Mouse (Mus musculus) ovary, postnatal 14 days (tissue): ENCODE results near the gene Arid1a.
"Not testable (repeated sequence)": the region's sequence is repeated elsewhere in the genome, so short reads cannot be mapped to it uniquely, and the experiment has no call there.

ENCODE experiments used
- DNase-seq: peaks from one replicate; pipeline ENCODE4 v3.0.0; 2022; ENCODE audit warnings: low spot score

The Arid1a gene

DNA sequence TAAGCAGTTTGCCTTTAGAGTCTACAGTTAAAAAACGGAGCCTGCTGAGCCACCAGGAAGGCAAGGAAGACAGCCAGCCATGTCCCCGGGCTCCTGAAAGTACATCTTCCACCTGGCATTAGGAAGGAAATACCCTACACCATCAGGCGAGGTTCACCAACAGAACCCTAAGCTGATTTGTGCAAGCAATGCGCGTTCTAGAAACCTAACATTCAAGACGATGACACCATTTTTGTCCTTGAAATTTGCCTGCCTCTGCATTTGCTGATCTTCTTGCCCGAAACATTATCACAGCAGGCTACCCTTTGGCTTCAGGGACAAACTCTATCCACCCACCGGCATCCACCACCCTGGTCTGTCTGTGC lies 82.3 kb downstream of the Arid1a start:
- no peak for DNase-seq

DNA sequence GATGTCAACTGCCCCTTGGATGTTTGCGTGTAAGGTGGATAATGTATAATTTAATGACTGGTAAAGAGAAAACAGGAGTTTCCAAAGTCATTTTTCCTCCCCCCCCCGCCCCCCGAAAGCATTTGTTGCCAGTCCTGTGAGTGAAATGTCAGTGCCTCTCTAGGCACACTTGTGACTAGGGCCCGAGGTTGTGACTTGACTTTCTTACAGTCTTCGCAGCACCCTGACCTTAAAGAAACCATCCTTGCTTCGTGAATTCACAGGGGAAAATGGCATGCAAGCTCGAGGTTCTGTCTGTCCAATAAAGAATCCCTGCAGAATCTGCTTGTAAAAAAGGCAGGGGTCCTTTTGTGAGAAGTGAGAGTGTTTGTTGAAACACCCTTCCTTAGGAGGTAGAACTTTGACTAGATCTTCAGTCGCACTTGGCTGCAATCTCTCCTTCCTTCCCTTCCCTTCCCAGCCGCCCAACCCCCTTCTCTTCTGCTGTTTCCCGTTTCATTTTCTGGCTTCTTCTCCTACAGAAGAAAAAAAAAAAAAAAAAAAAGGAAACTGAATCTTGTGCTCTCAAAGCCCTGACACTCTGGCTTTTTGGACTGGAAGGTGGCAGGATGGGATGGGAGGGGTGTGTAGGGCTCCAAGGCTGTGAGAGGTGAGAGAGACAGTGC lies 82.8 kb downstream of the Arid1a start:
- no peak for DNase-seq

DNA sequence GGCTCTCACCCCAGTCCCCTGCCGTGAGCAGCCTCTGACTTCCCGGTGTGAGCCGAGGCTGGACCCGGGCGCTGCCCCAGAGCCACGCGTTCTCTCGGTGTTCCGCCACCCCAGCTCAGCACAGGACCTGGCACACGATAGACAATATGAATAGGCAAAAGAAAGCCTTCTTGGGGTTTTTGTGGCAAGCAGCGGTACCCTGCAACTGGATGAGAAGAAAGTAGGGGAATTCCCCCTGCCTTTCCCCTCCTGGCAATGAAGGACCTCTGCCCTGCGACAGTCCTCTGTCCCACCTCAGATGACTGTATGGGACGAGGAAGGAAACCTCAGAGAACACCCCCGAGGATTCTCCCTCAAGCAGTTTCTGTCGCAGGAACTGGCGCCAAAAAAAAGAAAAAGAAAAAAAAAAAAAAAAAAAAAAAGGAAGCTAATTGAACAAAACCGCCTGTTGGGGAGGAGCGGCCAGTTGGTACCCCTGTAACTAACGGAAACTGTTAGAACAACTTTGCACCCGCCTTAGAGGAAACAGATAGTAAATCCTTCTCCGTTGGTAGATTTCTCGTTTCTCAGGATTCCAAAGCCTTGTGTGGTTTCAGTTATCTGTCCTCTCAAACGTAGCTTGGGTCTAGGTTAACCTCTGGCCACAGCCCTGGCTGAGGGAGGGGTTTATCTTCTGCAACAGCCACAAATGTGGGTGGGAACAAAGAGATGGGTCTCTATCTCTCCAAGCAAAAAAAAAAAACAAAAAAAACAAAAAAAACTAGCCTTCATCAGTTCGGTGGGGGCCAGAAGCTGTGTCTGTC lies 83.5 kb downstream of the Arid1a start:
- no peak for DNase-seq

DNA sequence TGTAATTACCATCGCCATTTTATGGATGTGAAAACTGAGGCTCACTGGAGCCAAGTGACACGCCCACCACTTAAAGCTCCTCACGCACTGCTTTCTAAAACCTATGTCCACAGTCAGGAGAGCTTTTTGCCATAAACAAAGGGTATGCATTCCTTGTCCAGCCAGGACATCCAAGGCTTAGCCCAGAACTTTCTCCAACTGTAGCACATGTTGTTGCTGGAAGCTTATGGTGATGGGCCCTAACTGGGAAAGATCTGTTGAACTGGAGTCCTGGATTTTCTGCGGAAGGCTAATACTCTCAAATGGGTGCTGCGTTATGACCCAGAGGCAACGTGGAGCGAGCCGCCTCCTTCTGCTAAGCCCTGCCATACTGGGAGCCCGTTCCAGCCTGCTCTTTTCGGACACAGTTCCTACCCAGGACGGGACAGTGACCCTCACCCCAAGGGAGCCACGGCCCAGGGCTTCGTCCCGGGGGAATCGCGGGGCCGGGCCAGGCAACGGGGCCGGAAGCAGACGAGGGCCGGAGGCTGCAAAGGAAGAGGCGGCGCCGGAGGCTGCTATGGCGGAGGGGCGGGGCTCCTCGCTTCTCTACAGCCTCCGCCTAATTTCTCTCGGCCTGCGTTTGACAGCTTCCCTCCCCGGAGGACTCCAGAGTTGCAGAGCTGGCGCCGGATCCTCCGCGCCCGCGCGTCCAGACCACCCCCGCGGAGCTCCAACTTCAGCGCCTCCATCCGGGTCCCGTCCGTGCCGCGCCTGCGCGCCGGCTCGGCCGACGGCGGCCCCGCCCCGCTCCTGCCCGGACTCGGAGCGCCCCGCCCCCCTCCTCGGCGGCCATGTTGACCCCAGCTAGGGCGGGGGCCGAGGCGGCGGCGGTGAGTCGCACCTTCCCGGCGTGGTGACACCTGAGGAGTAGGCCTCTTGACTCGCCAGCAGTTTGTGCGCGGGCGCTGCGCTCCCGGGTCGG lies 84.4 kb downstream of the Arid1a start, which contains the start of gene Pigv:
Pigv (minus strand) TSS at position 767 of the 964 bp plus-strand sequence.
- peak; percentile 94 for DNase-seq

DNA sequence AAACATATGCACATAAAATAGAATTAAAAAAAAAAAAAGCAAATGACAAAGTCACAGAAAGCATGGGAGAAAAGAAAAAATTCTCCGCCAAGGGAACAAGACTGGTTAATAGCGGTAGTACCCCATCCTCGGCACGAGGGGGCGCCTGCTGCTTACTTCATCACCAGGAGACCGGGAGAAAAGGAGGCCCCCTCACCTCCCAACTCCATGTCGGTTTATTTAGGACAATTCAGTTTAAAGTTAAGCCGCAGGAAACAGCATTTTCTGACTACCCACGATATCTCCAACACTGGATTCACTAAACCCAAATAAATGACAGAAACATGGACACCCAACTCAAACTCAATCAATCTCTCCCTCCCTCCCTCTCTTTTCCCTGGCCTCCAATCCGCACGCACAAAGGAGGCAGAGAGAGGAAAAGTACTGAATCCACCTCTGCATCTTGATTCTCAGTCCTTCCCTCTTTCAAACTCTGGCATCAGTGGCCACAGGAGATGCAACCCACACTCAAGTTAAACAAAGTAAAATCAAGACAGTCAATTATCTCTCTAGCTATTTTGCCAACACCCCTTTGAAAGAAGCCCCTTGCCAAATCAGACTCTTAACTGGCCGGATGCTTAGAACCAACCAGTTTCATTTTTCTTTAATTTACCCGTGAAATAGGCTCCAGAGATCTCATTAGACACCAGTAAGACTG lies 85.2 kb downstream of the Arid1a start:
- peak; percentile 73 for DNase-seq

DNA sequence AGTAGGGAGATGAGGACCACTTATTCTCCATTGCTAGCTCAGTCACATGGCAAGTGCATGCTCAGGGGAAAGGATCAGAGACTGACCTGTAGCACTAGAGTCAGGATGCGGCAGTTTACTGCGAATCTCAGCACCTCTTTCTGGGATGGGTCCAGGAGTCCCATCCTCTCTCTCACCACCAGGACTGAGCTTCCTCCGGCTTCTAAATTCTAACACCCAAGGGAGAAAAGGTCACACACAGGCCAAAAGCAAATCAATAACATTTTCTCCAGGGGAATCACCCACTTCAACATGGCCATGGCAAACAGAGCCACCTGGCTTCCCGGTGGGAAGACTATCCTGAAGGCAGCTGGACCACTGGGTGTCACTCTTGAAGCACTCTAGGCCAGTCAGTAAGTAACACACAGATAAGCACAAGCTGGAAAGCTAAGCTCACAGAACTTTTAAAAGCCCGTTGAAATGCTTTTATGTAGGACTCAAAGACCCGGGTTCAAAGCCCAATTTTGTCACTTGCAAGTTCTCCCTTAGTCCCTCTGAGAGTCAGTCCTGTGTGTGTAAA lies 86.8 kb downstream of the Arid1a start:
- DNase-seq: no peak

DNA sequence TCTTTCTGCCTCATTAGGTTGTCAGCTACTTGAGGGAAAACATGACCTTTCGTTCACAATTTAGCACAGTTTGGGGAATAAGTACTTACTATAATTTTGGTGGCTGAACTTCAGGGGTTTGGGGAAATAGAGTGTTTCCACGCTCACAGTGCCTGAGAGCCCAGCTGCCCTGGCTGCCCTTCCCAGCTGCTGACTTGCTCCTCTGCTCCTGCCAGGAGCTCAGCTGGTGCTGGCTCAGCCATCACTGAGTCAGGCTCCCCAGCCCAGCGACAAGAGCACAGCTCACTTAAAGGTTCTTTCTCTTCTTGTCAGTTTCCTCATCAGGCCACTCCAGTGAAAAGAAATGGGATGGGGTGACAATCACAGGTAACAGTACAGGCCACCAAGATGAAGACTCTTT lies 88.0 kb downstream of the Arid1a start:
- DNase-seq: no peak

DNA sequence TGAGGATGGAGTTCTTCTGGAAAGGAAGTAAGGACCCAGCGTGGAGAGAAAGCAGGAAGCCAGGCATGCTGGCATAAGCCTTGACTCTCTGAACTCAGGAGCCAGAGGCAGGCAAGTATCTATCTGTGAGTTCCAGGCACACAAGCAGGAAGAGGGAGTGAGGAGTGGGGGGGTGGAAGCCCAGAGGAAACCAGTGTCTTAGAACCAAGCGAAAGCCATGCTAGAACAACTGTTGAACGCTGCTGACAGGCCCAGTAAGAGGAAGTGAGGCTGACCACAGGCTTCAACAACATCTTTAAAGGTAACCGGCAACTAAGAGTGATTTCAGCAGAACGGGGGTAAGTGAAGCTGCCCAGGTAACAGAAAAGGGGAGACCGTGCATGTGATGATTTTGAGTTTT lies 90.4 kb downstream of the Arid1a start:
- DNase-seq: no peak

DNA sequence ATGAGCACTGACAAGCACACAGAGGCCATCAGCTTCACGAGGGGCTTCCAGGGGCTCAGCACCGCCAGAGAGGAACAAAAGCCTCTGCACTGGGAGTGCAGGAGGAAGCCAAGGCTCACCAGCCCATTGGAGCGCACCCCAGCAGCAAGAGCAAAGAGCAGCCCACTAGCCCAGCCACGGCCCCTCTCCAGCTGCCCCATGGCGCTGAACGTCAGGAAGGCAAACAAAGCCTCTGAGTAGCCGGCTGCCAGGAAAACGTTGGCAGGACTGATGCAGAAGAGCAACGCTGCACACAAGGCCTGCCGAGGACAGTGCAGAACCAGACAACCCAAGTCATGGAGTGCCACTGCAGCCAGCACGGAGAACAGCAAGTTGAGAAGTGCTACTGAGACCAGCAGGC lies 91.5 kb downstream of the Arid1a start:
- DNase-seq: no peak

DNA sequence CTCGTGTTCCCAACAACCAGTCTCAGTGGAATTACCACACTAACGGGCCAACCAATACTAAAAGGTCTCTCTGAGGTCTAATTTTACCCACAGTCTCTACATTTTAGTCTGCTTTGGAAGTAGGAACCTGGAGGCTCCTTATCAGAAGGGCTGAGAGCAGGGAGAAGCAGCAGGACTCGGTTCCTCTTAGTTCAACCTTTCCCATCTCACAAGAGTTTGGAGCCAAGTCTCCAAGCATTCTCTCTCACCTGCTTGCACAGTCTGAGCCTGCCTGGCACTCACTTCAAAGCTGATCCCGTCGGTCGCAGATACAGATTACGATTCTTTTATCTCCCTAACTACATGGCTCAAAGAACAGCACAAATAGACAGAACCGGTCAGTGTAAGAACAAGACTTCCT lies 93.6 kb downstream of the Arid1a start:
- no peak for DNase-seq

DNA sequence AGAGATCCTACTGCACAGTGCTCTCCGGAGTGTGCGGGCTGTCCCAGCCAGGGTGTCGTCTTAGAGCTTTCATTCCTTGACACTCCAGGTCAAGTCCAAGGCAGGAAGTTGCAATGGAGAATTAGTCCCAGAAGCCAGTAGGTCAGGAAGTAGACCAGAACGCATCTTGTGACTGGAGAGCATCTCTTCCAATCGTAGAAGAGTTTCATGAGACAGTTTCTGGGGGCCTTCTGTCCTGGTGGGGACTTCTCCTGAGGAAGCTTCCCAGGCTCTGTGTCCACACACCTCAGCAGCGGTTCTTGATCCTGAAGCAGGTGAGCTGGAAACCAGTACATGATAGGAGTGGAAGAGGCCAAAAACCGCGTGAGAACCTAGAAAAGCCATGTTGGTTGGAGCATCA lies 94.1 kb downstream of the Arid1a start:
- DNase-seq: no peak

DNA sequence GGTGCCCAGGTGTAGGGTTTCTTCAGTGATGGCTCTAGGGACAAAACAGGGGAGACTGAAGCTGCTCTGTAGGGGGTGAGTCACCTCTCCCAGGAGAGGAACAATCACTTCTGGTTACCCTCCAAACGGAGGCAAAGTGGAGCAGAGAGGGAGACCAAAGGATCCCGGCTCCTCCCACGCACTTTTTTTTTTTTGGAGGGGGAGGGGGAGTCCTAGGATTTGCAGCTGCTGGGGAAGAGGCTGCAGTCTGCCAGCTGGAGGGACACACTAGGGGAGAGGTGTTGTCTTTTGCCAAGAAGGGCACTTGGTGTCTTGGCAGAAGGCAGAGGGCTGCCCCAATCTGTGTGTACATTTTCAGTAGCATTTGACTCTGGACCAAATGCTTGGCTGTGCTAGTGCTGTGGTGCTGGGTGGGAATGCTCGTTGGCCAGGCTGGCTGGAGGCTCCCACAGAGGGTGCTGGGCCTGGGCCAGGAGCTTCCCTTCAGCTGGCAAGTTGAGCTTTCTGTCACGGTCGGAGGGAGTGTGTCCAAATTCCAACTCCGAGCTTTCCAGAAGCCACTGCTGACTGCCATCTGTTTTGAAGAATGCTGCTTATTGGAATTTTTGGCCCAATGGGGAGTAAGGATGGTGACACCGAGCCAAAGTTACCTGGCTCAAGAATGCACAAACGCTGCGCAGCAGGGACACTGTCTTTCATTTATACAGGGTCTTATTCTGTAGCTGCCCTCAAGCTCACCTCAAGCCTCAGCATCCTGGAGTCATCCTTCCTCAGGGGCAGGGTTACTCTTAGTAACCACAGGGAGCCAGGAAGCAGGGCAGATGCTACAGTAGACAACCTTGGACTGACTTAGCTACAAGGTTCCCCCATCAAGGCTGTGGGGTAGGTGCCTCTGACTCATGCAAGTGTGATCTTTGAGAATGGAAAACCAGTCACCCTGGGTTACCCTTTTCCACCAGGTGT lies 96.1 kb downstream of the Arid1a start:
- DNase-seq: peak; percentile 80

DNA sequence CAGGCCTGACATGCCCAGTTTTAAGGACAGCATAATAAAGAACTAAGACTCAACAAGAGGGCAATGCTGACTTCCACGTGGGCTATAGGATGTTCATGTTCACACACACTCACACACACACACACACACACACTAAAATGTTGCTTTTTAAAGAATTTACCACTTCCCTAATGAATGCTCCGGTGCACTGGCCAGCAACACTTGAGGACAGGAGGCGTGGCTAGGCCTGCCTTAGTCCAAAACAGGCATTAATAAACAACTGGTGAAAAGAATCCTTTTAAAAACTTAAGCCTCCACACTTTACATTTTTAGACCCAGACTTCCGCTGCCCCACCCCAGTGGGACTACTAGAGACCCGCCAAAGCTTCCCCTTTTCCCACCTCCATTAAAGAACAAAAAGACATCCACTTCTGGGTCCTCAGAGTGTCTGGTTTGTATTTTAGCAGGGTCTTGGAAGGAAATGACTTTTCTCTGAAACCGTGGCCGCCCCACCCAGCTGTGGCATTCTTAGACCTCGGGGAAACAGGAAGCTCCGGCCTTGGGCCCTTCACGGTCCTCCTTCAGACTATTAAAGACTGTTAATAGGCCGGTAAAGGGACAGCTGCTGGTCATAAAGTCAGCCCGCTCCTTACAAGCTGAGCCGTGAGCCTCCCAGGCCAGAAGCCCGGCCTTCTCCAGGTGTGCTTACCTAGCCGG lies 96.9 kb downstream of the Arid1a start:
- DNase-seq: no peak

DNA sequence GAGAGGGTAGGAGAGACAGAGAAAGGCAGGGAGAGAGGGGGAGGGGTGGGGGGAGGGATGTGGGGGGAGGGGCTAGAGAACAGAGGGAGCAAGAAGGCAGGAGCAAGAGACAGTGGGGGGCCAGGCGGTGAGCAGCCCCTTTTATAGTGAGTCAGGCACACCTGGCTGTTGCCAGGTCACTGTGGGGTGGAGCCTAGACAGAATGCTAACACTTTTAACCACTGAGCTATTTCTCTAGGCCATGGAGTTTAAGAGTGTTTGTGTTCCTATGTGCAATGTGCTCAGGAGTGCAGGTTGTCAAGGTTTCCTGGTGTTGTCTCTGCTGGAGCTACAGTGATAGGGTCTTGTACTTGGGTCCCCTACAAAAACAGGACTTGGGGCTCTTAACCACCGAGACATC lies 97.8 kb downstream of the Arid1a start:
- no peak for DNase-seq

DNA sequence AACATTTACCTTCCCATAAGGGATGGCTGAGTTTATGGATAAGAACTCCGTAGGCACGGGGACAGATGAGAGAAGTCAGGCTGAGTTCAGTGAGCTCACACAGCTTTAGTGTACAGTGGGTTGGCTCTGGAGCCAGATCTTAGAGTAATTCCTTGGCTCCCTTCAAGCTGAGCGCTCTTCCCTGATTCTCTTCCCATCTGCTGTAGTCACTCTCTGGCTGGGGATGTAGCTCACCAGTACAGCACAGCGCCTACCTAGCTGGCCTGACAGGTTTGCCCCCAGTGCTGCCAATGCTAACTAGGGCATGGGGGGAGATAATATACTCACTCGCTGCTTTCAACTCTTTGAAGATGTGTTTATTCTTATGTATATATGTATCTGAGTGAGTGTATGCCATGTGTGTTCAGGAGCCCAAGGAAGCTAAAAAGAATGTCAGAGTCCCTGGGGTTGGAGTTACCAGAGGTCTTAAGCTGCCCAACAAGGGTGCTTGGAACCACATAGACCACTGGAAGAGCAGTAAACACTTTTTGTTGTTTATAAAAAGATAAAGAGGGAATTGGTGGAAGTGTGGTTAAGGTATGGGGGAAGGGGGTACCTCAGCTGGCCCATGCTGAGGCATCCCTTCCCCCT lies 98.6 kb downstream of the Arid1a start:
- no peak for DNase-seq

DNA sequence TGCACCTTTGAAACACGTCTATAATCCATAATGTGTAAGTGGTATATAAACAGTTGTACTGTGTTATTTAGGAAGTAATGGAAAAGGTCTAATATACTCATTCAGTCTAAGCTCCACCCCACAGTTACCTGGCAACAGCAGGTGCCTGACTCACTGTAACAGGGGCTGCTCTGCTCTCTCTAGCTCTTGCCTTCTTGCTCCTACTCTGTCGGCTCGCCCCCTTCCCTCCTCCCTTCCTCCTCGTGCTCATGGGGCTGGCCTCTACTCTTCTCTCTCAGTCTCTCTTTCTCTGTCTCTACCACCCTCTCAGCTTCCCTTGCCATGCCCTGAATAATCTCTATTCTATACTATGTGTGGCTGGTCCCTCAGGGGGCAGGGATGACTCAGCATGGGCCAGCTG lies 99.6 kb downstream of the Arid1a start:
- DNase-seq: no peak

DNA sequence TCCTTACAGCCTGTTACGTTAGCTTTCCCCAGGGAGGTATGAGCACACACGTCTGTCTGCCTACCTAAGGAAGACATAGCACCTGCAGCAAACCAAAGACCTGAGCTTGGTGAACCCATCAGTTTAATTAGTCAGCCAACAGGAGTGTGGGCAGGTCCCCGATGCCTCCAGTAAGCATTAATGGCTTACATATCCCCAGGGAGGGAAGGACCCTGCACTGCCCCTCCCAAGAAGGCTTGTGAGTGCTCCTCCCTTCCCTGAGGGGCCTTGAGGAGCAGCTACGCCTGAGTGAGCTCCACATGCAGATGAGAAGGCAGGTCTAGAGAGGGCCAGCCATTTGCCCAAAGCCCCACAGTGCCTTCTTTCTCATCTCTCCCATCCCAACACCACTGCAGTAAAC lies 100.3 kb downstream of the Arid1a start:
- no peak for DNase-seq

DNA sequence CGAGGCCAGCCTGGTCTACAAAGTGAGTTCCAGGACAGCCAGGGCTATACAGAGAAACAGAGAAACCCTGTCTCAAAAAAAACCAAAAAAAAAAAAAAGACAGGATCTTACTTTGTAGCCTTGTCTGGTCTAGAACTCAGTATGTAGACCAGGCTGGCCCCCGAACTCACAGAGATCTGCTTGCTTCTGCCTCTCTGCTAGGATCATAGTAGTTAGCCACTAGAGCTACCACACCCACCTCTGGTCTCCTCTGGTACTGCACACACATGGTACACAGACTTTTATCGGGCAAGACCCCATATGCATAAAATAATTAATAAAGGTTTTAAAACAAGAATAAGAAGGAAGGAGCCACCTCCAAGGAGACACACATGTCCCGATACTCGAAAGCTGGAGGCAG lies 102.5 kb downstream of the Arid1a start:
- not testable (repeated sequence) for DNase-seq

DNA sequence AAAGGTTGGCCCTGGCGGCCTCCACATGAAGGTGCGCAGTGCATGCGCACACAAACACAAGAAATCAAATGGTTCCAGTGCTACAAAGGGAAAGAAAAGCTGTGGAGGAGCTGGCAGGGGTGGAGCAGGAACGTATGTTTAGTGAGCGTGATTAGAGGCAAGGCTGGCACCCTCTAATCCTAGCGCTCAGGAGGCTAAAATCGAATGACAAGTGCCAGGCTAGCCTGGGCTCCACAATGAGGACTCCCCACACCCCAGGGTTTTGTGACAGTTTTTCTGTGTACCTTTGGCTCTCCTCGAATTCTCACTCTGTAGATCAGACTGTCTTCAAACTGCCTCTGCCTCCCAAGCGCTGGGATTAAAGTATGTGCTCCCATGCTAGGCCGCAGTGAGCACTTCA lies 103.8 kb downstream of the Arid1a start:
- no peak for DNase-seq
